Mouse (Mus musculus): ENCODE measurements around the gene Npl. TPM values are rescaled to one million over a fixed set of nuclear protein-coding genes. Genes with fewer than 3 reads are reported as not detected.

Gene Npl
- polyA plus RNA-seq (2014; fragmentation: Illumina TruSeq; extraction: RNeasy Lipid Tissue Mini Kit (QIAGEN cat#74804); ENCODE audit: low read depth, low replicate concordance), result 1.5 TPM

DNA sequence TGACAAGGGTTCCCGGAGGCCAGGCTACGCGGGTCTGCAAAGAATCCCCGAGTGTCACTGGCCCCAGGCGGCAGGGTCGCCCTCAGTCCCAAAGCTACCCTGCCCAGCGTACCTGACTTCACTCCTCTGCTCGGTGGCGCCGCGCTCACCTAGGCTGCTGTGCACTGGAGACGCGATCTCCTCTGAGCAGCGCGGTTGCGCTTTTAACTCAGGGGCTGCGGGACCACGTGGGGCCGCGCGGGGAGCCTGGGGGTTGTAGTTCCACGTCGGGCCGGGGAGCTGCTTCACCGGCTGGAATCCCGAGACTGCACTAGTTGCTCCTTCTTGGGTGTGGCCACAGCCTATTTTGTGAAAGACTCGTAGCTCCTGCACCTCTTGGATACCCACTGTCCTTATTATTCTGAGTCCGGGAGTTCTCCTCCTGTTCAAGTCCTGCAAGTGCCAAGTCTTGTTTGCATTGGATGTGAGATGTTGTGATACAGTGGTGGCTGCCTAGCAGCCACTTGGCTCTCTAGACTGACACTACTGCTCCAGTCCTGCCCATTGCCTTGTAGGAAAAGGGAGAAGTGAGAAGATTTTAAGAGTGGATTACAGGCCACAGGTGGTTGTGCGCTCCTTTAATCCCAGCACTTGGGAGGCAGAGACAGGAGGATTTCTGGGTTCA lies at the start of gene Npl:
Gene Npl, minus strand, starts transcription at position 510 of the 664 bp plus-strand sequence.

DNA sequence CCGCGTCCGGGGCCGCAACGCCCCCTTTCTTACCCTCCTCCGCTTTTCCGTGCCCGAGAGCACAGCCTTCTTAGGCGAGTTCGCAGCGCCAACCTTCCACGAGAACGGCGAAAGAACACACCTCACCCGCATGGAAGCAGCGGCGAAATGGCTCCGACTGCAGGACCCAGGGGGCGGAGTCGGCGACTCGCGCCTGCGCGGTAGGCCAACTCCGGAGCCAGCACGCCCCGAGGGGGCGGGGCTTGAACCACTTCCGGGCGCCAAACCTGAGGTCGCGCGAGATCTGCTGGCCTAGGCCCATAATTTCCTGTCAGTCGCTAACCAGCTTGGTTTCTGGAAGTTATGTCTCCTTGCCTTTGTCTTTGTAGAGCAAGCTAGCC lies 62.4 kb downstream of the Npl start, which contains the start of gene Dhx9:
Gene Dhx9, minus strand, starts transcription at position 161 of the 380 bp plus-strand sequence.

Other genes starting within 250 kb of the Npl start
- 39.3 TPM for gene Lamc1, start 217.3 kb downstream of the Npl start, polyA plus RNA-seq (2014; fragmentation: Illumina TruSeq; extraction: RNeasy Lipid Tissue Mini Kit (QIAGEN cat#74804); ENCODE audit: low read depth, low replicate concordance)
- 0.99 TPM for gene Shcbp1l, start 124.9 kb downstream of the Npl start, polyA plus RNA-seq (2014; fragmentation: Illumina TruSeq; extraction: RNeasy Lipid Tissue Mini Kit (QIAGEN cat#74804); ENCODE audit: low read depth, low replicate concordance)
- gene Dhx9, start 62.4 kb downstream of the Npl start, polyA plus RNA-seq (2014; fragmentation: Illumina TruSeq; extraction: RNeasy Lipid Tissue Mini Kit (QIAGEN cat#74804); ENCODE audit: low read depth, low replicate concordance), result 299 TPM
- not detected for gene Rgs8, start 103.0 kb upstream of the Npl start, polyA plus RNA-seq (2014; fragmentation: Illumina TruSeq; extraction: RNeasy Lipid Tissue Mini Kit (QIAGEN cat#74804); ENCODE audit: low read depth, low replicate concordance)
- not detected for gene Rgs16, start 190.3 kb upstream of the Npl start, polyA plus RNA-seq (2014; fragmentation: Illumina TruSeq; extraction: RNeasy Lipid Tissue Mini Kit (QIAGEN cat#74804); ENCODE audit: low read depth, low replicate concordance)
- gene Rnasel, start 199.4 kb upstream of the Npl start, polyA plus RNA-seq (2014; fragmentation: Illumina TruSeq; extraction: RNeasy Lipid Tissue Mini Kit (QIAGEN cat#74804); ENCODE audit: low read depth, low replicate concordance), result 24.6 TPM

Measured in adrenal gland, adult 10 weeks (tissue).